Mouse (Mus musculus) liver, adult 2 months (tissue): ENCODE data around the gene Nr4a1. TPM values are rescaled to one million over a fixed set of nuclear protein-coding genes. Genes with fewer than 3 reads are reported as not detected.

ENCODE experiments used
- DNase-seq: peaks from one replicate; pipeline ENCODE4 v3.0.0-alpha.2; 2011; ENCODE audit warnings: low read depth, low spot score; ENCODE audit errors: extremely low read depth
- H3K27ac ChIP-seq: fragments of 200-500 bp; replicated peaks from 2 replicates; pipeline ENCODE4 v1.5.1; 2012; ENCODE audit warnings: low read depth, mild to moderate bottlenecking, control low read depth, inconsistent platforms, low read length; ENCODE audit not compliant: insufficient read depth
- H3K27me3 ChIP-seq: fragments of 200-500 bp; 2 replicates; pipeline ENCODE4 v1.6.1; 2012; ENCODE audit warnings: mild to moderate bottlenecking, moderate library complexity, low read length, inconsistent platforms; ENCODE audit not compliant: control insufficient read depth, insufficient read depth
- H3K36me3 ChIP-seq: fragments of 200-500 bp; 2 replicates; pipeline ENCODE4 v1.6.1; 2012; ENCODE audit warnings: low read length, inconsistent platforms; ENCODE audit not compliant: control insufficient read depth, insufficient read depth
- H3K4me1 ChIP-seq: fragments of 200-500 bp; 2 replicates; pipeline ENCODE4 v1.6.1; 2011; ENCODE audit warnings: low read length; ENCODE audit not compliant: control insufficient read depth, insufficient read depth
- H3K4me3 ChIP-seq: fragments of 200-500 bp; 2 replicates; pipeline ENCODE4 v1.5.1; 2011; ENCODE audit warnings: low read depth, mild to moderate bottlenecking, control low read depth, low read length, moderate library complexity; ENCODE audit not compliant: insufficient read depth
- H3K79me2 ChIP-seq: fragments of 200-500 bp; 2 replicates; pipeline ENCODE4 v1.6.1; 2012; ENCODE audit warnings: inconsistent platforms, mild to moderate bottlenecking, low read length, moderate library complexity; ENCODE audit not compliant: control insufficient read depth, insufficient read depth
- H3K9ac ChIP-seq: fragments of 200-500 bp; 2 replicates; pipeline ENCODE4 v1.6.1; 2012; ENCODE audit warnings: low read depth, mild to moderate bottlenecking, control low read depth, inconsistent platforms, low read length
- CTCF ChIP-seq: fragments of 200-500 bp; IDR thresholded peaks from 2 replicates; pipeline ENCODE4 v1.5.1; 2011; ENCODE audit warnings: low read depth, low read length, control low read depth
- POLR2A ChIP-seq: fragments of 200-500 bp; IDR thresholded peaks from 2 replicates; pipeline ENCODE4 v1.6.1; 2011; ENCODE audit warnings: low read length, control low read depth; ENCODE audit not compliant: insufficient read depth; ENCODE audit errors: extremely low read depth
- WGBS: fragments of 180-500 bp; shearing (Covaris S2); methylation state at CpG from one replicate; pipeline ENCODE4 v1.1.7; 2018; 5-methylcytosine and 5-hydroxymethylcytosine counted together
- polyA plus RNA-seq: library from polyadenylated mRNA; depleted of rRNA; stranded (reverse); fragments of >200 nt; gene quantifications from 2 replicates; pipeline ENCODE4 v1.2.3, GENCODE M21; 2012
- total RNA-seq: library from RNA; depleted of rRNA; stranded (reverse); fragments of >200 nt; gene quantifications from 2 replicates; pipeline ENCODE4 v1.2.3, GENCODE M21; 2014

The Nr4a1 gene
- total and polyA plus RNA-seq, 2 experiments = 0.18 to 0.89 TPM

DNA sequence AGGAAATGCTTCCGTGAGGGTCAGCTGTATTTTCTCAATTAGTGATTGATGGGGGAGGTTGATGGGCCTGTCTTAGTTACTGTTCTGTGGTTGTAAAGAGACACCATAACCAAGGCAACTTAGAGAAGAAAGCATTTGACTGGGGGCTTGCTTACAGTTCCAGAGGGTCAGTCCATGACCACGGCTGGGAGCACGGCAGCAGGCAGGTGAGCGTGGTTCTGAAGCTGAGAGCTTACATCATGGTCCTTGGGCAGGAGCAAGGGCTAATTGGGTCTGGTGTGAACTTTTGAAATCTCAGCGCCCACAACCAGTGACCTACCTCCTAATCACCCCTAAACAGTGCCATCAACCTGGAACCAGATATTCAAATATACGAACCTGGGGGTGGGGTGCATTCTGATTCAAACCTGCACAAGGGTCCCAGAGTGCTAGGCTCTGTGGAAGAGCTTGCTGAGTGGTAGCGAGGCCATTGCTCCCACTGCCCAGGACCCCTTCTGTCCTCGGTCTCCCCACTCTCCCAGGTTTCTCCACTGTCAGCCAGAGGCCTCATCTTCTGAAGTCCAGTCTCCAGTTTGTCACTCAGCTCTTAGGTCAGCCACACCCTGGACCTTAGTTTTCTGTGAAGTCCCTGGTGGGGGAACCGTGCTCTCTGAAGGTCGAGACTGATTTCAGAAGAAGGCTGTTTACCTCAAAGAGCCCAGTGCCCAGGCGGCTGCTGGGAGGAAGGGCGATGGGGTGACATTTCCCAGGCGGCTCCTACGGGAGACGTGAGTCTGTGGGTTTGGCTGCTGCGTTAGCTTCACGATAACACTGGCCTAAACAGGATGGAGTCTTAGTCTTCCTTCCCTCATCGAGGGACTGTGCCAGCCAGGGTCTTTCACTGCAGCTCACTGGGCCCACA is 63.1 kb downstream of the Nr4a1 start:
- no peak for DNase-seq
- peak overlapping the region; percentile 68 for H3K27ac ChIP-seq
- peak overlapping the region; percentile 43 for H3K9ac ChIP-seq
- no peaks in the 10 kb centered on the region for H3K4me1 ChIP-seq
- 74% methylated on average over 18 of the region's 18 CpGs for WGBS
- peak overlapping the region; percentile 49 for H3K4me3 ChIP-seq
- H3K27me3 ChIP-seq = no peaks in the 10 kb centered on the region
- H3K79me2 ChIP-seq = no peaks in the 10 kb centered on the region
- TF ChIP-seq POLR2A (no peak), CTCF (no peak)
- H3K36me3 ChIP-seq = no peaks in the 10 kb centered on the region

GRCm38 (mm10) chr15:101317814-101318500 is 63.9 kb downstream of the Nr4a1 start:
- Histone ChIP-seq H3K27me3 (no peaks in the 10 kb centered on the region), H3K79me2 (no peaks in the 10 kb centered on the region), H3K4me1 (no peaks in the 10 kb centered on the region), H3K36me3 (no peaks in the 10 kb centered on the region), H3K4me3 (no peak overlapping the region), H3K9ac (no peak overlapping the region), H3K27ac (peak overlapping the region; percentile 68; the same call in 1 of the 2 replicates)
- no peak for TF ChIP-seq CTCF
- no peak for TF ChIP-seq POLR2A
- 57% methylated on average over 2 of the region's 2 CpGs for WGBS
- no peak for DNase-seq

- no peaks in the 10 kb centered on the region for H3K36me3 ChIP-seq
- no peaks in the 10 kb centered on the region for H3K4me1 ChIP-seq
- no peak overlapping the region for H3K4me3 ChIP-seq
- no peak for DNase-seq
- no peaks in the 10 kb centered on the region for H3K79me2 ChIP-seq
- 69% methylated on average over 14 of the region's 14 CpGs for WGBS
- TF ChIP-seq CTCF (no peak), POLR2A (no peak)
- H3K9ac ChIP-seq = no peak overlapping the region
- H3K27ac ChIP-seq = peak overlapping the region; percentile 11; the same call in 1 of the 2 replicates
- H3K27me3 ChIP-seq = no peaks in the 10 kb centered on the region
Measured at GRCm38 (mm10) chr15:101318889-101319765, 65.1 kb downstream of the Nr4a1 start.

- WGBS = 82% methylated on average over 6 of the region's 6 CpGs
- Histone ChIP-seq H3K79me2 (no peaks in the 10 kb centered on the region), H3K36me3 (no peaks in the 10 kb centered on the region), H3K27me3 (no peaks in the 10 kb centered on the region), H3K4me3 (no peak overlapping the region), H3K9ac (no peak overlapping the region), H3K4me1 (no peaks in the 10 kb centered on the region), H3K27ac (peak overlapping the region; percentile 58)
- DNase-seq = no peak
- TF ChIP-seq CTCF = no peak
- no peak for TF ChIP-seq POLR2A
Measured at GRCm38 (mm10) chr15:101320010-101320617, 66.0 kb downstream of the Nr4a1 start.

DNA sequence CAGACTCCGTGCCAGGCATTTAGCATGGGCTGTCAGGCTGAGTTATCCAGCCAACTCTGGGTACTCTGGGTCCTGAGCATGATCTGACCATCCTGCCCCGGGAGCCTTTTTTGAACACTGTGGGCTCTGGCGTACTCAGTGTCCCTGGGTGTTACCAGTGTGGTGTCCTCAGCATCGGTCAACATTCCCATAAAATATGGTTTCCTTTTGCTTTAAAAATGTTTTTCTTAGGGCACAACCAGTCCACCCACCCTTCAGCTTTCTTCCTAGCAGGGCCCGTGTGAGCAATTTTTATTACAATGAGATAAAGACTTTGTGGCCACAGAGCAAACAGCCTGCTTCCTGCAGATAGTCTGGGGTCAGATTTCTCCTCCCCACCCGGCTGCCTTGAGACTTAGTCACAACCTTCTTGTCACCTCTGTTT is 66.6 kb downstream of the Nr4a1 start:
- no peak overlapping the region for H3K9ac ChIP-seq
- H3K4me3 ChIP-seq = no peak overlapping the region
- 69% methylated on average over 6 of the region's 6 CpGs for WGBS
- no peaks in the 10 kb centered on the region for H3K27me3 ChIP-seq
- no peaks in the 10 kb centered on the region for H3K4me1 ChIP-seq
- H3K79me2 ChIP-seq = no peaks in the 10 kb centered on the region
- DNase-seq = no peak
- H3K27ac ChIP-seq = peak overlapping the region; percentile 58
- TF ChIP-seq CTCF = no peak
- no peak for TF ChIP-seq POLR2A
- H3K36me3 ChIP-seq = no peaks in the 10 kb centered on the region
